8 mouse cellular contexts compared by ENCODE assay signal in genomic region chr3:152211731-152212279, GRCm38 (mm10). TPM values are rescaled to one million over a fixed set of nuclear protein-coding genes. Genes with fewer than 3 reads are reported as not detected.
DNase-seq lines count a peak whose midpoint lies in the region; ATAC-seq and TF ChIP-seq lines count a peak whose summit lies in the region.

No protein-coding gene starts in this region.

- peaks cover 38% of the 10 kb centered on the region for H3K36me3 ChIP-seq in megakaryocyte, embryonic 14.5 days (replicated peaks; ENCODE audit: low read length)
- peaks cover 21% of the 10 kb centered on the region for H3K36me3 ChIP-seq in midbrain, embryonic 14.5 days (ENCODE audit: control insufficient read depth, insufficient read depth, low read length)

- H3K9ac ChIP-seq in midbrain, embryonic 14.5 days (replicated peaks; ENCODE audit: low read length): peak overlapping the region; percentile 100

- H3K4me1 ChIP-seq in megakaryocyte, embryonic 14.5 days: peaks cover 44% of the 10 kb centered on the region
- peaks cover 30% of the 10 kb centered on the region for H3K4me1 ChIP-seq in midbrain, embryonic 14.5 days (ENCODE audit: control insufficient read depth, insufficient read depth, low read length)

- no peak for TF ChIP-seq CTCF in brain, embryonic 14.5 days (IDR thresholded peaks at IDR 0.05; ENCODE audit: borderline replicate concordance, extremely low read depth, insufficient read depth, insufficient read length)

- H3K4me2 ChIP-seq in midbrain, embryonic 14.5 days (ENCODE audit: low read length): peak overlapping the region; percentile 88

- ATAC-seq in megakaryocyte, adult 5-6 weeks (ENCODE audit: poor library complexity, severe bottlenecking): no peak
- ATAC-seq in midbrain, embryonic 14.5 days (ENCODE audit: low FRiP score, low TSS enrichment): no peak
- no peak for ATAC-seq in monocyte, adult 5-6 weeks (replicated peaks; ENCODE audit: insufficient number of reproducible peaks, low FRiP score, low TSS enrichment, poor library complexity, severe bottlenecking)

- H3K27me3 ChIP-seq in megakaryocyte, embryonic 14.5 days (replicated peaks): no peaks in the 10 kb centered on the region
- H3K27me3 ChIP-seq in midbrain, embryonic 14.5 days (ENCODE audit: control insufficient read depth, insufficient read depth, low read length): no peaks in the 10 kb centered on the region

- no peaks in the 10 kb centered on the region for H3K9me3 ChIP-seq in megakaryocyte, embryonic 14.5 days
- no peaks in the 10 kb centered on the region for H3K9me3 ChIP-seq in midbrain, embryonic 14.5 days (ENCODE audit: control insufficient read depth, low read length)

- peak; percentile 17 for DNase-seq in brain, embryonic 14.5 days (ENCODE audit: low read depth)
- peak; percentile 82 for DNase-seq in induced T-regulatory cell, adult 2 months (ENCODE audit: low read depth)
- DNase-seq in midbrain, embryonic 14.5 days: peak; percentile 7
- no peak for DNase-seq in frontal cortex, postnatal 14 days (ENCODE audit: low spot score in 2 of 2)
- no peak for DNase-seq in left cerebral cortex, adult 18-20 months (ENCODE audit: low spot score in 2 of 2)

- H3K27ac ChIP-seq in midbrain, embryonic 14.5 days (replicated peaks; ENCODE audit: low read depth, low read length): peak overlapping the region; percentile 100; the same call in 1 of the 2 replicates

- no peak for TF ChIP-seq POLR2A in brain, embryonic 14.5 days (IDR thresholded peaks at IDR 0.05; ENCODE audit: borderline replicate concordance, extremely low read depth, insufficient read depth, insufficient read length, poor library complexity, severe bottlenecking)

- 42% methylated on average over 7 of the region's 7 CpGs for WGBS in midbrain, embryonic 14.5 days

- peak overlapping the region; percentile 98 for H3K4me3 ChIP-seq in megakaryocyte, embryonic 14.5 days (replicated peaks)
- peak overlapping the region; percentile 96 for H3K4me3 ChIP-seq in midbrain, embryonic 14.5 days (replicated peaks; ENCODE audit: low read depth, low read length)

RNA-seq across cellular contexts. Expression of gene Fubp1, which starts 1.6 kb away (rescaled TPM):
- polyA plus RNA-seq in megakaryocyte, embryonic 14.5 days (2012; ENCODE audit: insufficient read depth, low replicate concordance): 205 and 764 TPM in 2 replicates
- 74.7 and 84.8 TPM in 2 replicates for total RNA-seq in megakaryocyte, adult 5-6 weeks (2015)
- 135 and 140 TPM in 2 replicates for total RNA-seq in megakaryocyte, adult 5-6 weeks (2017)
- 264 and 329 TPM in 2 replicates for polyA plus RNA-seq in brain, embryonic 14.5 days (2012; rRNA removed)
- polyA plus RNA-seq in midbrain, embryonic 14.5 days (2014; fragmentation: Nextera tagmentation; extraction: Ambion mirVana): 219 and 279 TPM in 2 replicates
- 100 to 1,000 TPM; 116 to 121 TPM for total RNA-seq in left cerebral cortex, adult 18-20 months (2021)
- total RNA-seq in monocyte, adult 5-6 weeks (2017): 165 to 273 TPM (median 214 TPM) in 3 replicates

RNA-seq across cellular contexts. Expression of gene Dnajb4, which starts 1.7 kb away (rescaled TPM):
- 5.3 TPM in 1 of 2 replicates, not detected in the other for polyA plus RNA-seq in megakaryocyte, embryonic 14.5 days (2012; ENCODE audit: insufficient read depth, low replicate concordance)
- total RNA-seq in megakaryocyte, adult 5-6 weeks (2015): 7.8 and 11.2 TPM in 2 replicates
- total RNA-seq in megakaryocyte, adult 5-6 weeks (2017): 10.8 and 12.3 TPM in 2 replicates
- polyA plus RNA-seq in brain, embryonic 14.5 days (2012; rRNA removed): 15.9 and 20.7 TPM in 2 replicates
- polyA plus RNA-seq in midbrain, embryonic 14.5 days (2014; fragmentation: Nextera tagmentation; extraction: Ambion mirVana): 39.5 and 41.3 TPM in 2 replicates
- 10 to 100 TPM; 74.9 to 82.4 TPM for total RNA-seq in left cerebral cortex, adult 18-20 months (2021)
- total RNA-seq in monocyte, adult 5-6 weeks (2017): 90.9 to 144 TPM (median 114 TPM) in 3 replicates

RNA-seq across cellular contexts. Expression of gene Gipc2, which starts 45.8 kb away (rescaled TPM):
- 2.4 TPM in 1 of 2 replicates, not detected in the other for polyA plus RNA-seq in megakaryocyte, embryonic 14.5 days (2012; ENCODE audit: insufficient read depth, low replicate concordance)
- total RNA-seq in megakaryocyte, adult 5-6 weeks (2015): not detected in 2 replicates
- total RNA-seq in megakaryocyte, adult 5-6 weeks (2017): 0.44 TPM in 1 of 2 replicates, not detected in the other
- 4.6 and 6.0 TPM in 2 replicates for polyA plus RNA-seq in brain, embryonic 14.5 days (2012; rRNA removed)
- polyA plus RNA-seq in midbrain, embryonic 14.5 days (2014; fragmentation: Nextera tagmentation; extraction: Ambion mirVana): 9.3 and 11.5 TPM in 2 replicates
- total RNA-seq in left cerebral cortex, adult 18-20 months (2021): 1 to 10 TPM; 3.2 to 3.5 TPM
- 2.5 to 6.6 TPM in 2 of 3 replicates, not detected in the other for total RNA-seq in monocyte, adult 5-6 weeks (2017)

RNA-seq across cellular contexts. Expression of gene Nexn, which starts 54.3 kb away (rescaled TPM):
- not detected in 2 replicates for polyA plus RNA-seq in megakaryocyte, embryonic 14.5 days (2012; ENCODE audit: insufficient read depth, low replicate concordance)
- total RNA-seq in megakaryocyte, adult 5-6 weeks (2015): not detected in 2 replicates
- total RNA-seq in megakaryocyte, adult 5-6 weeks (2017): not detected in 2 replicates
- polyA plus RNA-seq in brain, embryonic 14.5 days (2012; rRNA removed): 0.15 and 1.2 TPM in 2 replicates
- 1.7 and 2.2 TPM in 2 replicates for polyA plus RNA-seq in midbrain, embryonic 14.5 days (2014; fragmentation: Nextera tagmentation; extraction: Ambion mirVana)
- total RNA-seq in left cerebral cortex, adult 18-20 months (2021): 1 to 10 TPM; 2.1 to 3.7 TPM
- total RNA-seq in monocyte, adult 5-6 weeks (2017): not detected in 3 replicates

Comparison
In these comparisons a context has a peak if more than half of its experiments do, and no peak if none do; other contexts are left out.
1. DNase-seq: peak in brain, embryonic 14.5 days (single experiment), induced T-regulatory cell, adult 2 months (single experiment) and midbrain, embryonic 14.5 days (single experiment); none in frontal cortex, postnatal 14 days (0 of 2) and left cerebral cortex, adult 18-20 months (0 of 2).